Mouse (Mus musculus): ENCODE measurements at regions not wholly inside any gene's neighbourhood (a gene's known extent, or its start where the extent isn't known, plus 50 kb on each side); places are given as distances from the start of the nearest gene placed in this dataset.

GRCm38 (mm10) chr8:76478966-76479365 lies 420.3 kb upstream of the Nr3c2 start:
- TF ChIP-seq CTCF (IDR thresholded peaks at IDR 0.05; ENCODE audit: low read depth) (peak; percentile 32), EP300 (optimal IDR thresholded peaks at IDR 0.05) (no peak)

All from stomach, postnatal 0 days (tissue).